Mouse (Mus musculus): ENCODE measurements around the gene Tns1.

The Tns1 gene

DNA sequence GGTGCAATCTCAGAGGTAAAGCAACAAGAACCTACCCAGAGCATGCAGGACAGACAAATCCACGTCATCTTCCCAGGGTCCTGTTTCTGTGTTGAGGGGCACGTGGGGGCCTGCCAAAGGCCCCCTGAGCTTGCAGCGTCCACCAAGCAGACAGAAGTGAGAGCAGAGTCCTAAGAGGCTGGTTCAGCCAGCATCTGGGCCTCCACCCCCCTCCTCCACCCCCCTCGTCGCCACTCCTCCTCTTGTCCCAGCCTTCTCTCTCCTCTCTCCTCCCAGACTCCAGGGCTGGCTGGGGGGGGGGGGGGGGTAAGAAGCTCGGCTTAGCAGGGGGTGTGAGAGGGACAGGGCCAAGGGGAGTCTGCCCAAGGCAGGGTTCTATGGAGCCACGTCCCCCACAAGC, 33.1 kb downstream of the Tns1 start:
- in situ Hi-C loops (cut with MboI) = no loop called here

DNA sequence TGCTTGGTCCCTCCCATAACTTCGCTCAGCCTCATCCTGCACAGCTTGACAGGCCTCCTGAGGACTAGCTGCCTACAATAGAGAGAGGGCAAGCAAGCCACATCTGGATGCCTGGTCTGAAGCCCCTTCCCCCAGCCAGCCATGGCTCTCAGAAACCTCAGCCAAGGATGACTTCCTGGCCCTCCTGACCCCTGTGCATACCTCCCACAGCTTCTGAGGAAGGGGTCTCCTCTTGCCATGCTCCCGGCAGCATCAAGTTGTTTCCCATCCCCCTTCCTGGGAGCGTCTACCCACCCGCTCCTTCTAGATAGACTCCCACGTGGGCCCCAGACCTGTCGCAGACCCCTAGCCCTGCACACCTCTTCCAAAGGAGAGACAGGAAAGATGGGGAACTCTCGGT, 33.9 kb downstream of the Tns1 start:
- in situ Hi-C loops (cut with MboI) = no loop called here

DNA sequence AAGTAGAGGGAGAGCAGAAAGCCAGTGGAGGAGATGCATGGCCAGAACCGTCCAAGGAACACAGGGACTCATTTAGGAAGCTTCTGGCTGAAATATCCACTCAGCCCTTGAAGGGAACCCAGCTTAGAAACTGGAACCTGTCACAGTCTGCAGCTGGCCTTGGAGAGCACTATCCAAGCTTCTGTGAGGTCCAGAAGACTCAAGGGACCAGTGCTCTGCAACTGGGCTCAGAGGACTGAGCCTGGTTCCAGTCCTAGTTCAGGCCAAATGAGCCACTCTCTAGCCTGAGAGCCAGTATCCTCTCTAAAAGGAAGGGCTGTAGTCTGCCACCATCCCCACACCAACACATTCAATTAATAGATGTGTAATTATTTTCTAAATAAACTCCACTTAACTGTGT, 35.7 kb downstream of the Tns1 start:
- in situ Hi-C loops (cut with MboI) = no loop called here

DNA sequence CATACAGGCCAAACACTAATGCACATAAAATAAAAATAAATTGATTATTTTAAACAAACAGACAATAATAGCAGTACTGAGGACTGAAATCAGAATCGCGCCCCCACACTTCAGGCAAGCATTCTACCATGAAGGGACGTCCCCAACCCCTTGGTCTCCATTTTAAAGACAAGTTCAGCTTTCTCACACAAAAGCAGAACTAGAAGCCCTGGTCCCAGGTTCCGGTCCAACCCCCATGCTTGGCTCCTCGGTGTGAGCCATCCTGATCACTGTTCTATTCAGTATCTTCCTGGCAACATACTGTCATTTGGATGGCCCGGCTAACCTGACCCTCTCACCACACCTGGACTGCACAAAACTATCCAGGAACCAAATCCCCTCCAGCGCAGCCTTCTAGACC, 38.7 kb downstream of the Tns1 start:
- in situ Hi-C loops (cut with MboI) = no loop called here

DNA sequence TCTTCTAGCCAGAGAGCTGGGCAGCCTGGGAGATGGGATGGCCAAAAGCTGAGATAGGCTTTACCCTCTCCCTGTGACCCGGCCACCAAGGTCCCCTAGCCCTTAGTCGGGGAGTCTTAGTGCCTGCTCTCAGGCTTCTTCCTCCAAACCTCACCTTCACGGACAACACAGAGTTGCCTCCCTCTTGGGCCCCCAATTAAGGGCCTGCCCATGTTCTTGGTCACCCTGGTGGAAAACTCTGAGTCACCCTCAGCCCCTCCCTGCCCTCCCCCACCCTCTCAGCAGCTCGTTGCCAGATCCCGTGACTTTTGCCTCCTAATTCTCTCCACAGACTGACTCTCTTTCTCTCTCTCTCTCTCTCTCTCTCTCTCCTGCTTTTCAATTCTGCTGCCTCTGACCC, 39.5 kb downstream of the Tns1 start:
- in situ Hi-C loops (cut with MboI) = no loop called here

DNA sequence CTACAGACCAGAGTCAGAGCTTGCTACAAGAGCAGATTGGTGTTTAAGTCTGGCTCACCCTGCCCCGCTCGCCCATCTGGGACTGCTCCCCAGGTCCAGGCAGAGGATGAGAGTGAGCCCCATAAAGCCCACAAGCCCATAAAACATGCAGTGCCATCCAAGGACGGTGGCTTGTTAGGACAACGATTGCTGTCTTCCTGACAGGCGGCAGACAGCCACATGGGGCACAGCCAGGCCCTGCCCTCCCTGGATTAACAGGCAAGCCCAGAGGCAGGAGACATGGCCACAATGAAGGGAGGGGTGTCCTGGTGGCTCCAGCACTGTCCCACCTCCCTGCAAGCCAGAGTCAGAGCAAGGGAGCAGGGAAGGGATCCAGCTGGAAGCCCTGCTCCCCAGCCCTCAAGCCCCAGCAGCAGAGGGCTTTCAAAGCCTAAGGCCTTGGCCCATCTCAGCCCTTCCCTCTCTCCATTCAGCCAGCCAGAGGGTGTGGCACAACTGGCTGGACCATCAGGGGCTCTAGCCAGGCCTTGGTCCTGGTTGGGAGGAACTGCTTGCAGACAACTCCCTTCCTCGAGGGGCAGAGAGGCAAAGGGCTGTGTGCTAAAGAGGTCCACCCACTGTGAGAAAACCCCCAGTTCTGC, 40.1 kb downstream of the Tns1 start:
- in situ Hi-C loops (cut with MboI) = no loop called here

DNA sequence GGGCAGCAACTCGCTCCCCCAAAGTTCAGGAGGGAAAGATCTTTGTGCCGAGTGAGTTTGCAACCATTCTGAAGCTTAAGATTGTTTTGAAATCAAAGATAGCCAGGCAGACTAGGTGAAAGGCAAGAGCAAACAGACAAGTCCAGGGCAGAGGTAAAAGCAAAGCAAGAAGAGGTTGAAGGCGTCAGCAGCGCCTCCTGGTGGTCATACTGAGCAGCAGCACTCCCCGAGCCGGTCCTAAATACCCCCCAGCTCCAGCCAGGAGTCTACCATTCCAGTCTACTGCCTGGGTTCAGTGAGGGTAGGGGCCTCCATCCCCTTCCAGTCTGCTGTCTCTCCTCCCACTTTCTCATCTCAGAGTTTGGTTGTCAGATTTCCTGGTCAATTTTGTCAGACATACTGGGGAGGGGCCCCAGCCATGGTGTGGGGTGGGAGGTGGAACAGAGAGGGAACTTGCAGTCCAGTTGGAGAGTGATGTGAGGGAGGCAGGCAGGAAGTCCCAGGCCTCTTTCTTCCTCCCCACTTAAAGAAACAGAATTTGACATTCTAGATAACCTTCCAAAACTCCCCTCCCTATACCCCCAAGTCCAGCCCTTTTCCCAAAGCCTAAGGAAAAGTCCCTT, 41.3 kb downstream of the Tns1 start:
- in situ Hi-C loops (cut with MboI) = no loop called here

DNA sequence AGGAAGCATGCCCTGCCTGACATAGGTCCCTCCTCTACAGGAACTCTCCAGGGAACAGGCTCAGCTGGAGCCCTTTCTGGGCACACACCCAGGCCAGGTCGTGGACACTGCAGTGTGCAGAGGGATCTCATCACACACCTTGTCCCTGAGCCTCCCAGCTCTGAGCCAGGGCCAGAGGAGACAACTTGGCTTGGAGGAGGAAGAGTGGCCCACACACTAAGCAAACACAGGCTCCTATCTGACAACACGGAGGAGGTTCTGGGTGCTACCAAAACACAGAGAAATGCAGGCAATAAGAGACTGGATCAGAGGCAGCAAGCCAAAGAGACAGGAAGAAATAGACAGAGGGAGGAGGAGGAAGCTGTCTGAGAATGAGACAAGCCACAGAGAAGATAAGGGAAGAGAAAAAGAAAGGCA, 42.7 kb downstream of the Tns1 start:
- in situ Hi-C loops (cut with MboI) = no loop called here

DNA sequence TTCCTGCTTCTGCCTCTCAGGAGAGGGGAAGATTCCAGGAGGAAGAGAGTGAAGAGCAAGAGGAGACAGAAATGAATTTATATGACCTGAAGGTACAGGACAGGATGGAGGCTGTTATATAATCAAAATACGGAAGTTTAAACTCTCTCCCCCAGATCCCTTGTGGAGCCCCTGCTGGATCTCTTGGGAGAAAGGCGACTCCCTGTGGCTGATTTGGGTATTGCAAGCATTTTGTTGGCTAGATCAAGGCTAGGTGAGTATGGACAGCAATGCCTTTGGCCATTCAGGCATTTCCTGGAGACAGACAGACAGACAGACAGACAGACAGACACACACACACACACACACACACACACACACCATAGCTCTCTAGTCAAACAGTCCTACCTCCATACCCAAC, 46.9 kb downstream of the Tns1 start:
- in situ Hi-C loops (cut with MboI) = no loop called here

DNA sequence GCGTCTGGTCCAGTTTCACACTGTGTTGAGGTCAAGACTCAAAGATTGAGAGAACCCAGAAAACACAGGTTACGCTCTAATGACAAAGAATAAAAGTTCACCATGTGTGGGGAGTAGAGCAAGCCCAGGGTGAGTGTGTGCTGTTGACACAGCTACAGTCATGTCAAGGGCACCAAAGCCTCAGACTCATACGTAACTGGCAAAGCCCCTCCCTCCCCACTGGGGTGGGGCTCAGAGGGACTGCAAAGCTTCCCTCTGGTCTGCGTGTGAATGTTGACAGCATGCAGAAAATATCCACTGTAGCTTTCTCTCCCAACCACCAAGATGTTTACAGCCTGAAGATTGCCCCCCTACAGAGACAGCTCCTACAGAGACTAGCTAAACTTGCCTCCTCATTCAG, 48.0 kb downstream of the Tns1 start:
- in situ Hi-C loops (cut with MboI) = no loop called here

DNA sequence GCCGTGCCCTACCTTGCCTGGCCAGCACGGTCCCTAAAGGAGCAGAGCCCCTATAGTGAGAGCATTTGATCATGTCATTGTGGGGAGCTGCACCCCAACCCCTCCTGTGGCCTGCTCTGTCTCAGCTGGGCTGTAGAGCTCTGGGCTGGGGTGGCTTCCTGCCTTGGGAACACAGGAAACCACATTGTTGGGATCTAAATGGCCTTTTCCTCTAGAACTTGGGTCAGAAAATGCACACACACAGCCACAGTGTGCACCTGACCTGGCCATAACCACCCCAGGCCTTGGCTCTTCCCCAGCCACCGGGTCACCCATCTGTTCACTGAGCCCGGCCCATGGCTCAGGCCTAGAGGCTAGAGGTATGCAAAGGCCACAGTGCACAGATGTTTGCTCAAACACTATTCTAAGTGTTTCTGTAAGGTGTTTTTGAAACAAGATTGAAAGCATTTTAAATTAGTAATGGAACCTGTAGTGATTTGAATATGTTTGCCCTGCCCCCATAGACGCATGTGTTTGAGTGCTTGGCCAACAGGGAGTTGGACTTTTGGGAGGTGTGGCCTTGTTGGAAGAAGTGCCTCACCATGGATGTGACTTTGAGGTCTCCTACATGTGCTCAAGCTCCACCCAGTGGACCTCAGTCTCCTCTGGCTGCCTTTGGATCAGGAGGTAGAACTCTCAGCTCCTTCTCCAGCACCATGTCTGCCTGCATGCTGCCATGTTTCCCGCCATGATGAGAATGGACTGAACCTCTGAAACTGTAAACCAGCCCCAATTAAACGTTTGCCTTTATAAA, 49.4 kb downstream of the Tns1 start:
- in situ Hi-C loops (cut with MboI) = no loop called here

DNA sequence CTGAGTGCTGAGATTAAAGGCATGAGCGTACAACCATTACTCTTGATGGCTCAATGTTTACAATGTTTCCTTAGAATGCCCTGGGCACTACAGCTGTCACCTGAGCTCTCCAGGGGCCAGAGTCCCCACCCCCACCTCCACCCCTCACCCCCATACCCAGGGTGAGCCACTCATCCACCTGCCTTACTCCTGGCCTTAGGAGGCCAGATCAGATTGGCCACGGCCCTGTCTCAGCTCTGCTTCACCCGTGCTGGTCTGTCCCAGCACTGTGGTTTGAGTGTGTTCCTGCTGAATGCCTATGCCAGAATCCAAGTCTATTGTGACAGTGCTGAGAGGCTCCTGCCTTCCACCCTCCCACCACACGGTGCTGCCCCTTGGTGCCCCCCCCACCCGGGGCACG, 50.5 kb downstream of the Tns1 start:
- in situ Hi-C loops (cut with MboI) = no loop called here

DNA sequence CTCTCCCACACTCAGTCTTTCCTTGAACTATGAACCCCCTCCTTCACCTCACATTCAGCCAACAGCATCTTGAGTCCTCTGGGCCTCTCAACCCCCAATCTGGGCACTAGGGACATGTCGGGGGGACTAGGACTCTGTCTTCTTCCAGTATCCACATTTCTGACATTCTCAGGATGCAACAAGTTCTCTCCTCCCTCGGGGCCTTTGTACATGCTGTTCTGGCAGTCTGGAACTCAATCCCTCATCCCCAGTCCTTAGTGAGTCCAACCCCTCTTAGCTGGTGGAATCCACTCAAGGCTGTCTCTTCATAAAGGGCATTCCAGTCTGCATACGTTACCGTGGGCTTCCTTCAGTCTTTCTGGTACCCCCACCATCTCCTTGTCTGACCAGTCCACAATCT, 53.5 kb downstream of the Tns1 start:
- in situ Hi-C loops (cut with MboI) = no loop called here

DNA sequence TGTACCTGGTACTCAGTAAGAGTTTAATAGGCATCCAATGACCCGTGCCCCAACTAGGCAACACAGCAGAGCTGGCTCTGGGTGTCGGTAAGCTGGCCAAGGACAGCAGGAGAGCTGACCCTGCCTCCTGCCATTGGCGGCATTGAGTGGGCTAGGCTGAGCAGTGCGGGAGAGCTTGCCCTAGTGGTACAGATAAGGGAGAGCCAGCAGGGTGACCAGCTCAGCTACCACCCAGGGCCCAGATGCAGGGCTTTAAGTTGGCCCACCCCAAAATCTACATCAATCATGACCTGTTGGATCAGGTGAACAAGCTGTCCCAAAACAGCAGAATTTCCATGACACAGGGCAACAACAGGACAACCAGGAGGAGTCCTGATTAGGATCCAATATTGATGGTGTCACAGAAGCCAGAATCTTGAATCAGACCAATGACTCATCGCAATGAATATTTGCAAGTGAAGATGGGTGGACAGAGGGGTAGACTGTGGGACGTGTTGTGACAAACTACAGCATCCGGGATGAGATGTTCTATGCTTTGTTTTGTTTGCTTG, 54.2 kb downstream of the Tns1 start:
- in situ Hi-C loops (cut with MboI) = no loop called here

DNA sequence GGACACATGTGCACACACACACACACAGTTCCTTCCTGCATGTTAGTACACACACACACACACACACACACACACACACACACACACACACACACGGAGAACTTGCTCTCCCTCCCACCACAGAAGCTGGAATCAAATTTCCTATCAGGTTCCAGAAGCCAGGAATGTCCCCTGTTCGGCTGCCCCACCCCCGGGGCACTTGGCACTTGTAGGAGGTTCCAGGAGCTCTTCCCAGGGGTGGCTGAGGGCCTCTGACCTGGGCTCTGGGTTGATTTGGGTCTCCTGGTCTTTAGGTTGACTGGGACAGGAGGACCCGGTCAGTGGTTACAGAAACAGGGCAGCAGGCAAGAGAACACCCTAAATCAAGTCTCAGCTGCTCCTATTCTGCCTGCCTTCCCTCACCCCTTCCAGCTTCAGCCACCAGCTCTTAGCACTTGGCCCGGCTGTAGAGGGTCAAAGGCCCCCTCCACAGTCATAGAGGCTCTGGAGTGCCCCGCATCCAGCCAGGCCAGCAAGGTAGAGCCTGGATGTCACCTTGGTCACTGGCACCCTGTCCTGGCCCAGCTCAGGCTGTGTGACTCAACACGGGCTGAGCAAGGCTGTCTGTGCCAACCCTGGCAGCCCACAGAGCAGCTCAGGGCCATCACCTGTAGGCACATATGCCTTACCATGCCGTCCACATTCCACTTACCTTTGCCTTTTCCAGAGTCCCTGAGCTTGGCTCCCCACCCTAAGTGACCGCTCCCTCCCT, 55.0 kb downstream of the Tns1 start:
- in situ Hi-C loops (cut with MboI) = no loop called here

DNA sequence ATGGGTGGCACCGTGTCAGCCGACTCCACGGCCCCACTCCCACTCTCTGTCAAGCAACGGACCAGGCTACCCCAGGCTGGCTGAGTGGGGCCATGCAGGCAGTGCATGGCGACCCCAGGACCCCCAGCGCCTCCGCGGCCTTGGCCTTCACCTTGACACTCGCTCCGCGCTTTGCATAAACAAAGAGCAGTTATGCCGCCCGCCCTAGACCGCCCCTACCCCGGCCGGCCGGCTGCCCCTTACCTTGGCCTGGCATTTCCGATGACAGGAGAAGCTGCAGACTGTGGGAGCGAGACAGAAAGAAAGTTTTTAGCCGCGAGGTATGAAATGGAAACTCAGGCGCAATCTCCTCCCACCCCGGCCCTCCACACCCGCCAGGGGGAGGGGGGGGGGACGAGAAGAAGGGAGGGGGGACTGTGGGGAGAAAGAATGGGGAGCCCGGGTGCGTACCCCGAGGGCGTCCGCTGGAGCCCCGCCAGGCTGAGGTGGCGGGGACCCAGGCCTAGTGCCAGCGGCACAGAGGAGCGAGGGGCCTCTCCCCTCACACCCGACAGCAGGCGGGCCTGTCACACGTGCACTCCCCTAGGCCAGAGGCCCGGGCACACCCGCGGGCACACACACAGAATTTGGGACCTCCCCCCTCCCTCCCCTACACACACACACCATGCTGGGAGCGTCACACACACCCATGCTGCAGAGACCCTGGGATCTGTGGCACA, 55.7 kb downstream of the Tns1 start:
- in situ Hi-C loops (cut with MboI) = no loop called here

DNA sequence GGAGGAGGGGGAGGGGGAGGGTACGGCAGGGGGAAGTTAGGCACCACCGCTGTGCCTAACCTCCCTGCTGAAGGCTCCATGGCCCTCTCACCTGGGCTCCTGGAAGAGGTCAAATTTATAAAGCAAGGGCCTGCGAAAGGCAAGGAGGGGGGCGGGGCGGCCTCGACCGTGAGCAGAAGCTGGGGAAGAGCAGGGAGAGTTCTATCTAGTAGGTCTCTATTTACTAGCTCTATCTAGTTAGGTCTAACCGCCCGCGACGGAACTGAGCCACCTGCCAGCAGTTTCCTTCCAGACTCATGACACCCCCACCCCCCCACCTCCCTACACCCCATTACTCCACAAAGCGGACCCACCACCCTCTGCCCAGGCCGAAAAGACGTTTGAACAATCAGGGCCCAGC, 56.4 kb downstream of the Tns1 start:
- in situ Hi-C loops (cut with MboI) = no loop called here

DNA sequence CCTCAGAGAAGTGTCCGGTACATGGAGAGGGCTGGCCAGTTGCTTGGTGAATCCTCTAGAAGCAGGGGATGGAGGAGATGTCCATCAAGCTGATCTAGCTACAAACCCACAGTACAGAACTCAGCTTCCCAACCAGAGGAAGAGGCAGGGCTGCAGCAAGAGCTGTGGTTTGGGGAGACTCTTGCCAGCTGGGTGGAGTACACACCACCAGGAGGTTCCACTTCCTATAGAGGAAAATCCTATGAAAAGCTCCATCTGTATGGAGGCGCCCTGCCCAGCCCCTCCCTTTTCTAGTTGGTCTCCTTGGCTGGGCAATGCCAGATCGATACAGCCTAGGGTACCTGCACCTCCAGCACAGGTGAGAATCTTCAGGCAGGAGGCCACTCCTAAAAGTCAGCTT, 57.7 kb downstream of the Tns1 start:
- in situ Hi-C loops (cut with MboI) = no loop called here

DNA sequence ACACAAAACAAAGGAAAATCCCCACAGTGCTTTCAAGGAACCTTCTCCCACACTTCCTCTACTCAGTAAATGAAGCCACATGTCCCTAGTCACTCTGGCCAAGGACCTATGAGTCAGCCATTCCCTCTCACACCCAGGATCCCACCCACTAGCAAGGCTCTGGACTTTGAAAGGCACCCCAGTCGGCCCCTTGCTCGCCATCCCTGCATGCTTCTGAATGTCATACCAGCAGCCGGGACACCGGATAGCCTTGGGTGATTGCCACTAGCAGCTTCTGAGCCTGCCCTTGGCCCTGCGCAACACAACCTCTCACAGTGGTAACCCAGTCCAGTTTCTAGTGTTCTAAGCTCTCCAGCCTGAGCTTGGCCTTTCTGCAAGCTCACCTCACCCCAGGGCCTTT, 58.2 kb downstream of the Tns1 start:
- in situ Hi-C loops (cut with MboI) = no loop called here

DNA sequence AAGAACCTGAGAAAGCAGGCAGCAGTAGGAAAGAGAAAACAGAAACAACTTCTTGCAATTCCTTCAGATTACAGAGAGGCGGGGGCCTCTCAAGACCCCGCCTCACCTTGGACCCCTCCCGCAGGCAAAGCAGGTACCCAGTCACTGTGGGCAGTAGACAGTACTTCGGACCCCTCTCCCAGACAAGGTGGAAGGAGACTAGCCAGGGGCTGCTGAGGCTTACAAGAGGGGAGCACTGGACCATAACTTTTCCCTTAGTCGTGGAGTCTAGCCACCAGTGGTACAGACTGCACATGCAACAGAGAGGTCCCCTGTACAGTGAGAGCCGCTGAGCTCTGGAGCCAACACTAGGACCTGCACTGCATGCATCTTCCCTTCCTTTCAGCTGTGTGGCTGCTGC, 64.2 kb downstream of the Tns1 start:
- in situ Hi-C loops (cut with MboI) = no loop called here

DNA sequence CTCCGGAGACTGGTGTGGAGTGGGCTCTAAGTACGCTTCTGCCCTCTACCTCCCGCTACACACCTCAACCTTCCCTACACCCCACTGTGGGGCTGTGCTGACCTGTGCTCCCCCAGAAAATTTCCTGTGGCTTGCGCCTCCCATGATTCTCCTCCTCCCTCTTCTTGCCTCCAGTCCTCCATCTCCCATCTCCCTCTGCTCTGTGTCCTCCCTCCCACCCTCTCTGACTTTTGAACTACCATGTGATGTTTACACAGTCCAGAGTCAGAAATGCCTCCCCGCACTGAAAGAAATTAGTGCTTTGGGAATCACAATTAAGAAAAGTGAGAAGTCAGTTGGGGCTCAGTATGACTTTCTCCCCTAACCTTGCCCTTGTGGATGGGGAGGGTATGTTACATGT, 64.7 kb downstream of the Tns1 start:
- in situ Hi-C loops (cut with MboI) = no loop called here

DNA sequence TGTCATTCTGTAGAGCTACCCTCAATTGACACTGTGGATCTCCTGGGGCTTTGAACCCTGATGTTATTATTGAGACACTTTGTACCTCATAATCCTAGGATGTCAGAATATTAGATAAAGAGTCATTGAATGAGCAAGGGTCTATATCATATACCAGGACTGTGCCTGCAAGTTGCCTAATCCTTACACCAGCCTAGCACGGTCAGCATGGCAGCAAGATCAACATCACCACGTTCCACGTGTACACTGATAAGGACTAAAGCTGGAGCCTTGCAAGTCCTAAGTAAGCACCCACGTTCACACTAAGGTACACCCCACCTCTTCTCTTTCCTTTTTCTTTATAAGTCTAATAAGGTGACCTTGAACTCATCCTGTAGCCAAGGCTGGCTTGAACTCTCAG, 65.5 kb downstream of the Tns1 start:
- in situ Hi-C loops (cut with MboI) = no loop called here
